Mouse (Mus musculus): Measurements from ENCODE around the gene Tnfrsf14.

- TF ChIP-seq TAL1 (IDR thresholded peaks at IDR 0.05; ENCODE audit: low read length) (no peak), ZC3H11A (IDR thresholded peaks at IDR 0.05; ENCODE audit: low read depth, low read length) (no peak), SMC3 (IDR thresholded peaks at IDR 0.05; ENCODE audit: low read depth, low read length) (no peak), CTCF (IDR thresholded peaks at IDR 0.05 in 2 of 3, conservative IDR thresholded peaks at IDR 0.05 in 1 of 3; ENCODE audit: control insufficient read depth in 1 of 3, insufficient read depth in 1 of 3, low read depth in 2 of 3, low read length in 3 of 3, poor library complexity in 1 of 3, severe bottlenecking in 1 of 3) (no peak), POLR2A (IDR thresholded peaks at IDR 0.05; ENCODE audit: control insufficient read depth in 1 of 2, insufficient read depth in 1 of 2, low read depth in 1 of 2, low read length in 2 of 2, poor library complexity in 1 of 2) (no peak), USF1 (IDR thresholded peaks at IDR 0.05; ENCODE audit: low read depth, low read length) (no peak), BHLHE40 (IDR thresholded peaks at IDR 0.05; ENCODE audit: borderline replicate concordance, low read depth, low read length) (no peak), MAZ (IDR thresholded peaks at IDR 0.05; ENCODE audit: low read depth, low read length) (no peak), ZKSCAN1 (IDR thresholded peaks at IDR 0.05; ENCODE audit: low read depth, low read length) (no peak), MYB (IDR thresholded peaks at IDR 0.05; ENCODE audit: low read depth, low read length) (no peak), ZMIZ1 (IDR thresholded peaks at IDR 0.05; ENCODE audit: low read depth, low read length) (no peak), MEF2A (IDR thresholded peaks at IDR 0.05; ENCODE audit: extremely low read depth, insufficient replicate concordance, low read depth, low read length, poor library complexity, severe bottlenecking) (no peak)
Observed at GRCm38 (mm10) chr4:154960021-154960689, 31.8 kb upstream of the Tnfrsf14 start.

All from MEL (cell line).